Mouse (Mus musculus): ENCODE results near the gene Cdkn1b. TPM values are rescaled to one million over a fixed set of nuclear protein-coding genes. Genes with fewer than 3 reads are reported as not detected.

Cdkn1b gene
- polyA plus RNA-seq, 1 experiment from 2014 or later, result 17.0 TPM

GRCm38 (mm10) chr6:134949241-134949640 lies 29.0 kb downstream of the Cdkn1b start:
- no peak for ATAC-seq (ENCODE audit: insufficient number of reproducible peaks, low FRiP score, low TSS enrichment, low read depth)

GRCm38 (mm10) chr6:134951364-134951763 lies 31.2 kb downstream of the Cdkn1b start:
- no peak overlapping the region for H3K9ac ChIP-seq
- H3K9me3 ChIP-seq (replicated peaks), result no peaks in the 10 kb centered on the region
- H3K4me2 ChIP-seq (replicated peaks), result no peak overlapping the region
- no peak overlapping the region for H3K27ac ChIP-seq (replicated peaks)
- H3K4me1 ChIP-seq, result no peaks in the 10 kb centered on the region
- H3K36me3 ChIP-seq, result peaks cover 14% of the 10 kb centered on the region
- WGBS, result 75% methylated on average over 5 of the region's 5 CpGs
- no peak for ATAC-seq (ENCODE audit: insufficient number of reproducible peaks, low FRiP score, low TSS enrichment, low read depth)
- no peak overlapping the region for H3K4me3 ChIP-seq (replicated peaks)
- H3K27me3 ChIP-seq, result no peaks in the 10 kb centered on the region

More at GRCm38 (mm10) chr6:134949241-134949640, 29.0 kb downstream of the Cdkn1b start:
- Histone ChIP-seq H3K36me3 (peaks cover 14% of the 10 kb centered on the region), H3K27ac (replicated peaks) (no peak overlapping the region), H3K4me2 (replicated peaks) (no peak overlapping the region), H3K27me3 (no peaks in the 10 kb centered on the region), H3K9ac (no peak overlapping the region), H3K9me3 (replicated peaks) (no peaks in the 10 kb centered on the region), H3K4me1 (no peaks in the 10 kb centered on the region), H3K4me3 (replicated peaks) (no peak overlapping the region)
- WGBS, result 89% methylated on average over 3 of the region's 3 CpGs

GRCm38 (mm10) chr6:134953976-134954375 lies 33.8 kb downstream of the Cdkn1b start:
- ATAC-seq (ENCODE audit: insufficient number of reproducible peaks, low FRiP score, low TSS enrichment, low read depth), result no peak

GRCm38 (mm10) chr6:134956388-134956787 lies 36.2 kb downstream of the Cdkn1b start:
- H3K36me3 ChIP-seq, result peaks cover 5% of the 10 kb centered on the region
- 93% methylated on average over 4 of the region's 4 CpGs for WGBS
- H3K27ac ChIP-seq (replicated peaks), result no peak overlapping the region
- ATAC-seq (ENCODE audit: insufficient number of reproducible peaks, low FRiP score, low TSS enrichment, low read depth), result no peak
- no peak overlapping the region for H3K4me2 ChIP-seq (replicated peaks)
- no peaks in the 10 kb centered on the region for H3K9me3 ChIP-seq (replicated peaks)
- H3K27me3 ChIP-seq, result no peaks in the 10 kb centered on the region
- H3K4me1 ChIP-seq, result no peaks in the 10 kb centered on the region
- no peak overlapping the region for H3K9ac ChIP-seq
- H3K4me3 ChIP-seq (replicated peaks), result no peak overlapping the region

More at GRCm38 (mm10) chr6:134953976-134954375, 33.8 kb downstream of the Cdkn1b start:
- Histone ChIP-seq H3K36me3 (peaks cover 14% of the 10 kb centered on the region), H3K27me3 (no peaks in the 10 kb centered on the region), H3K4me1 (no peaks in the 10 kb centered on the region), H3K9ac (no peak overlapping the region), H3K4me2 (replicated peaks) (no peak overlapping the region), H3K9me3 (replicated peaks) (no peaks in the 10 kb centered on the region), H3K4me3 (replicated peaks) (no peak overlapping the region), H3K27ac (replicated peaks) (no peak overlapping the region; the same call in 1 of the 2 replicates)
- WGBS, result 53% methylated on average over 11 of the region's 11 CpGs

GRCm38 (mm10) chr6:134961286-134961685 lies 41.1 kb downstream of the Cdkn1b start:
- WGBS, result 44% methylated on average over 5 of the region's 5 CpGs
- Histone ChIP-seq H3K27me3 (no peaks in the 10 kb centered on the region), H3K4me1 (no peaks in the 10 kb centered on the region), H3K9ac (no peak overlapping the region), H3K27ac (replicated peaks) (no peak overlapping the region), H3K9me3 (replicated peaks) (0 out of 2 replicates have a peak, but pooled peaks cover 3% of the 10 kb centered on the region), H3K4me2 (replicated peaks) (no peak overlapping the region), H3K36me3 (no peaks in the 10 kb centered on the region), H3K4me3 (replicated peaks) (no peak overlapping the region)
- no peak for ATAC-seq (ENCODE audit: insufficient number of reproducible peaks, low FRiP score, low TSS enrichment, low read depth)

GRCm38 (mm10) chr6:134961858-134962517 lies 41.8 kb downstream of the Cdkn1b start:
- Histone ChIP-seq H3K4me1 (no peaks in the 10 kb centered on the region), H3K36me3 (no peaks in the 10 kb centered on the region), H3K4me3 (replicated peaks) (no peak overlapping the region), H3K4me2 (replicated peaks) (no peak overlapping the region), H3K9me3 (replicated peaks) (0 out of 2 replicates have a peak, but pooled peaks cover 3% of the 10 kb centered on the region), H3K27me3 (no peaks in the 10 kb centered on the region), H3K27ac (replicated peaks) (no peak overlapping the region), H3K9ac (no peak overlapping the region)
- WGBS, result 42% methylated on average over 9 of the region's 9 CpGs
- ATAC-seq (ENCODE audit: insufficient number of reproducible peaks, low FRiP score, low TSS enrichment, low read depth), result no peak

- Histone ChIP-seq H3K27me3 (no peaks in the 10 kb centered on the region), H3K9me3 (replicated peaks) (0 out of 2 replicates have a peak, but pooled peaks cover 3% of the 10 kb centered on the region), H3K4me1 (no peaks in the 10 kb centered on the region), H3K36me3 (no peaks in the 10 kb centered on the region), H3K4me3 (replicated peaks) (no peak overlapping the region), H3K4me2 (replicated peaks) (no peak overlapping the region), H3K9ac (no peak overlapping the region), H3K27ac (replicated peaks) (no peak overlapping the region)
- 47% methylated on average over 5 of the region's 5 CpGs for WGBS
- no peak for ATAC-seq (ENCODE audit: insufficient number of reproducible peaks, low FRiP score, low TSS enrichment, low read depth)
Observed at GRCm38 (mm10) chr6:134962518-134962893, 42.3 kb downstream of the Cdkn1b start.

- 0 out of 2 replicates have a peak, but pooled peaks cover 3% of the 10 kb centered on the region for H3K9me3 ChIP-seq (replicated peaks)
- ATAC-seq (ENCODE audit: insufficient number of reproducible peaks, low FRiP score, low TSS enrichment, low read depth), result no peak
- no peak overlapping the region for H3K4me2 ChIP-seq (replicated peaks)
- no peak overlapping the region for H3K4me3 ChIP-seq (replicated peaks)
- no peaks in the 10 kb centered on the region for H3K36me3 ChIP-seq
- no peaks in the 10 kb centered on the region for H3K4me1 ChIP-seq
- no peak overlapping the region for H3K27ac ChIP-seq (replicated peaks)
- H3K27me3 ChIP-seq, result no peaks in the 10 kb centered on the region
- no peak overlapping the region for H3K9ac ChIP-seq
- WGBS, result 72% methylated on average over 2 of the region's 2 CpGs
Observed at GRCm38 (mm10) chr6:134963910-134964309, 43.7 kb downstream of the Cdkn1b start.

- no peak overlapping the region for H3K9ac ChIP-seq
- ATAC-seq (ENCODE audit: insufficient number of reproducible peaks, low FRiP score, low TSS enrichment, low read depth), result no peak
- H3K36me3 ChIP-seq, result no peaks in the 10 kb centered on the region
- no peak overlapping the region for H3K4me2 ChIP-seq (replicated peaks)
- no peaks in the 10 kb centered on the region for H3K27me3 ChIP-seq
- H3K4me3 ChIP-seq (replicated peaks), result no peak overlapping the region
- H3K9me3 ChIP-seq (replicated peaks), result 0 out of 2 replicates have a peak, but pooled peaks cover 3% of the 10 kb centered on the region
- no peaks in the 10 kb centered on the region for H3K4me1 ChIP-seq
- H3K27ac ChIP-seq (replicated peaks), result no peak overlapping the region
- 85% methylated on average over 5 of the region's 5 CpGs for WGBS
Observed at GRCm38 (mm10) chr6:134966681-134967080, 46.5 kb downstream of the Cdkn1b start.

- Histone ChIP-seq H3K4me3 (replicated peaks) (no peak overlapping the region), H3K27me3 (no peaks in the 10 kb centered on the region), H3K4me1 (no peaks in the 10 kb centered on the region), H3K27ac (replicated peaks) (no peak overlapping the region), H3K36me3 (no peaks in the 10 kb centered on the region), H3K9me3 (replicated peaks) (0 out of 2 replicates have a peak, but pooled peaks cover 3% of the 10 kb centered on the region), H3K9ac (no peak overlapping the region), H3K4me2 (replicated peaks) (no peak overlapping the region)
- no peak for ATAC-seq (ENCODE audit: insufficient number of reproducible peaks, low FRiP score, low TSS enrichment, low read depth)
- 54% methylated on average over 1 of the region's 1 CpGs for WGBS
Observed at GRCm38 (mm10) chr6:134968326-134968725, 48.1 kb downstream of the Cdkn1b start.

- Histone ChIP-seq H3K4me1 (no peaks in the 10 kb centered on the region), H3K4me2 (replicated peaks) (no peak overlapping the region), H3K4me3 (replicated peaks) (no peak overlapping the region), H3K9ac (no peak overlapping the region), H3K27me3 (no peaks in the 10 kb centered on the region), H3K27ac (replicated peaks) (no peak overlapping the region), H3K36me3 (no peaks in the 10 kb centered on the region), H3K9me3 (replicated peaks) (0 out of 2 replicates have a peak, but pooled peaks cover 3% of the 10 kb centered on the region)
- WGBS, result 88% methylated on average over 2 of the region's 2 CpGs
- ATAC-seq (ENCODE audit: insufficient number of reproducible peaks, low FRiP score, low TSS enrichment, low read depth), result no peak
Observed at GRCm38 (mm10) chr6:134969498-134969897, 49.3 kb downstream of the Cdkn1b start.

GRCm38 (mm10) chr6:134972096-134972495 lies 51.9 kb downstream of the Cdkn1b start:
- Histone ChIP-seq H3K9me3 (replicated peaks) (no peaks in the 10 kb centered on the region), H3K27ac (replicated peaks) (no peak overlapping the region), H3K9ac (no peak overlapping the region), H3K4me2 (replicated peaks) (no peak overlapping the region), H3K36me3 (no peaks in the 10 kb centered on the region), H3K27me3 (no peaks in the 10 kb centered on the region), H3K4me3 (replicated peaks) (no peak overlapping the region), H3K4me1 (no peaks in the 10 kb centered on the region)
- ATAC-seq (ENCODE audit: insufficient number of reproducible peaks, low FRiP score, low TSS enrichment, low read depth), result peak; percentile 58; the same call in 1 of the 2 replicates
- WGBS, result 51% methylated on average over 4 of the region's 4 CpGs

Measured in embryonic facial prominence, embryonic 15.5 days (tissue).